Mouse (Mus musculus) neural tube, embryonic 13.5 days (tissue): ENCODE measurements around the gene Hspg2. TPM values are rescaled to one million over a fixed set of nuclear protein-coding genes. Genes with fewer than 3 reads are reported as not detected.

Source experiments
- ATAC-seq: fragments of 200-750 bp; cut with Nextera tagmentation; 2 replicates; pipeline ENCODE4 v1.8.0; 2017; ENCODE audit warnings: low read depth, mild to moderate bottlenecking, moderate TSS enrichment, moderate library complexity
- H3K27ac ChIP-seq: fragments of 300-500 bp; sonication (generic); replicated peaks from 2 replicates; pipeline ENCODE4 v1.5.1; 2015; ENCODE audit warnings: moderate library complexity, mild to moderate bottlenecking, inconsistent platforms
- H3K27me3 ChIP-seq: fragments of 300-500 bp; sonication (generic); 2 replicates; pipeline ENCODE4 v1.6.1; 2015; ENCODE audit warnings: mild to moderate bottlenecking, inconsistent platforms
- H3K36me3 ChIP-seq: fragments of 300-500 bp; sonication (generic); 2 replicates; pipeline ENCODE4 v1.6.1; 2015; ENCODE audit warnings: mild to moderate bottlenecking, inconsistent platforms
- H3K4me1 ChIP-seq: fragments of 300-500 bp; sonication (generic); replicated peaks from 2 replicates; pipeline ENCODE4 v1.6.1; 2015; ENCODE audit warnings: inconsistent platforms
- H3K4me2 ChIP-seq: fragments of 300-500 bp; sonication (generic); 2 replicates; pipeline ENCODE4 v1.6.1; 2015; ENCODE audit warnings: inconsistent platforms, mild to moderate bottlenecking, moderate library complexity
- H3K4me3 ChIP-seq: fragments of 300-500 bp; sonication (generic); 2 replicates; pipeline ENCODE4 v1.5.1; 2015; ENCODE audit warnings: mild to moderate bottlenecking, inconsistent platforms
- H3K9ac ChIP-seq: fragments of 300-500 bp; sonication (generic); 2 replicates; pipeline ENCODE4 v1.6.1; 2015; ENCODE audit warnings: moderate library complexity, mild to moderate bottlenecking, inconsistent platforms
- H3K9me3 ChIP-seq: fragments of 300-500 bp; sonication (generic); 2 replicates; pipeline ENCODE4 v1.6.1; 2016; ENCODE audit warnings: inconsistent platforms
- WGBS: fragments of 180-500 bp; shearing (Covaris S2); methylation state at CpG from one replicate; pipeline ENCODE4 v1.1.7; 2015; 5-methylcytosine and 5-hydroxymethylcytosine counted together
- polyA plus RNA-seq: library from polyadenylated mRNA; unstranded; fragments of >200 nt; fragmentation: Nextera tagmentation; extraction: Ambion mirVana; gene quantifications from 2 replicates; pipeline ENCODE4 v1.2.1, GENCODE M21; 2015

Hspg2 gene
- polyA plus RNA-seq, 1 experiment from 2014 or later = 8.6 TPM

GRCm38 (mm10) chr4:137593601-137594495 is 125.3 kb downstream of the Hspg2 start, which contains the start of gene Usp48:
Gene Usp48 (plus strand): TSS chr4:137593755.
- no peaks in the 10 kb centered on the region for H3K36me3 ChIP-seq
- H3K9ac ChIP-seq = peak within 1 kb of the TSS; percentile 94
- no peaks in the 10 kb centered on the region for H3K27me3 ChIP-seq
- no peaks in the 10 kb centered on the region for H3K9me3 ChIP-seq
- peak within 1 kb of the TSS; percentile 92 for H3K4me3 ChIP-seq
- peak within 1 kb of the TSS; percentile 99 for H3K27ac ChIP-seq
- ATAC-seq = peak; percentile 94
- WGBS = under 1% methylated on average over 91 of the region's 92 CpGs
- peaks cover 38% of the 10 kb centered on the region for H3K4me1 ChIP-seq
- peak within 1 kb of the TSS; percentile 87 for H3K4me2 ChIP-seq

GRCm38 (mm10) chr4:137594496-137595270 is 126.1 kb downstream of the Hspg2 start:
- peak; percentile 12; the same call in 1 of the 2 replicates for ATAC-seq
- H3K4me2 ChIP-seq = peak overlapping the region; percentile 87
- peak overlapping the region; percentile 99 for H3K27ac ChIP-seq
- WGBS = 5% methylated on average over 39 of the region's 40 CpGs
- H3K4me1 ChIP-seq = peaks cover 47% of the 10 kb centered on the region
- H3K36me3 ChIP-seq = no peaks in the 10 kb centered on the region
- peak overlapping the region; percentile 92 for H3K4me3 ChIP-seq
- H3K9ac ChIP-seq = peak overlapping the region; percentile 94
- H3K9me3 ChIP-seq = no peaks in the 10 kb centered on the region
- H3K27me3 ChIP-seq = no peaks in the 10 kb centered on the region

- H3K27me3 ChIP-seq = no peaks in the 10 kb centered on the region
- H3K4me2 ChIP-seq = no peak overlapping the region
- no peak for ATAC-seq
- H3K9ac ChIP-seq = no peak overlapping the region
- 95% methylated on average over 4 of the region's 4 CpGs for WGBS
- no peaks in the 10 kb centered on the region for H3K9me3 ChIP-seq
- peaks cover 56% of the 10 kb centered on the region for H3K4me1 ChIP-seq
- H3K36me3 ChIP-seq = no peaks in the 10 kb centered on the region
- no peak overlapping the region for H3K27ac ChIP-seq
- H3K4me3 ChIP-seq = no peak overlapping the region
Measured at GRCm38 (mm10) chr4:137597098-137597630, 128.6 kb downstream of the Hspg2 start.

- Histone ChIP-seq H3K9me3 (no peaks in the 10 kb centered on the region), H3K27me3 (no peaks in the 10 kb centered on the region), H3K4me3 (no peak overlapping the region), H3K36me3 (no peaks in the 10 kb centered on the region), H3K4me1 (peaks cover 66% of the 10 kb centered on the region), H3K27ac (no peak overlapping the region), H3K4me2 (no peak overlapping the region), H3K9ac (no peak overlapping the region)
- ATAC-seq = no peak
- 87% methylated on average over 5 of the region's 5 CpGs for WGBS
Measured at GRCm38 (mm10) chr4:137598577-137598976, 130.0 kb downstream of the Hspg2 start.

- Histone ChIP-seq H3K9ac (no peak overlapping the region), H3K4me2 (no peak overlapping the region), H3K36me3 (peaks cover 41% of the 10 kb centered on the region), H3K27ac (peak overlapping the region; percentile 38), H3K4me3 (no peak overlapping the region), H3K9me3 (no peaks in the 10 kb centered on the region), H3K27me3 (no peaks in the 10 kb centered on the region), H3K4me1 (peaks cover 33% of the 10 kb centered on the region)
- WGBS = 82% methylated on average over 11 of the region's 11 CpGs
- no peak for ATAC-seq
Measured at GRCm38 (mm10) chr4:137603449-137604171, 135.0 kb downstream of the Hspg2 start.

GRCm38 (mm10) chr4:137607023-137607422 is 138.5 kb downstream of the Hspg2 start:
- Histone ChIP-seq H3K9me3 (no peaks in the 10 kb centered on the region), H3K4me2 (no peak overlapping the region), H3K4me3 (no peak overlapping the region), H3K4me1 (peaks cover 13% of the 10 kb centered on the region), H3K27me3 (no peaks in the 10 kb centered on the region), H3K27ac (no peak overlapping the region), H3K36me3 (peaks cover 74% of the 10 kb centered on the region), H3K9ac (no peak overlapping the region)
- no peak for ATAC-seq
- 97% methylated on average over 2 of the region's 2 CpGs for whole genome bisulfite sequencing

GRCm38 (mm10) chr4:137609281-137609680 is 140.7 kb downstream of the Hspg2 start:
- H3K36me3 ChIP-seq = peaks cover 97% of the 10 kb centered on the region
- no peak for ATAC-seq
- H3K27ac ChIP-seq = no peak overlapping the region
- no peak overlapping the region for H3K4me3 ChIP-seq
- no peaks in the 10 kb centered on the region for H3K27me3 ChIP-seq
- no peaks in the 10 kb centered on the region for H3K9me3 ChIP-seq
- WGBS = 88% methylated on average over 7 of the region's 7 CpGs
- H3K4me2 ChIP-seq = no peak overlapping the region
- H3K4me1 ChIP-seq = no peaks in the 10 kb centered on the region
- H3K9ac ChIP-seq = no peak overlapping the region

GRCm38 (mm10) chr4:137609702-137610101 is 141.1 kb downstream of the Hspg2 start:
- 94% methylated on average over 7 of the region's 7 CpGs for WGBS
- Histone ChIP-seq H3K9ac (no peak overlapping the region), H3K9me3 (no peaks in the 10 kb centered on the region), H3K36me3 (peaks cover 97% of the 10 kb centered on the region), H3K27ac (no peak overlapping the region), H3K4me3 (no peak overlapping the region), H3K4me1 (no peaks in the 10 kb centered on the region), H3K4me2 (no peak overlapping the region), H3K27me3 (no peaks in the 10 kb centered on the region)
- ATAC-seq = no peak

- Histone ChIP-seq H3K4me1 (no peaks in the 10 kb centered on the region), H3K27me3 (no peaks in the 10 kb centered on the region), H3K9ac (no peak overlapping the region), H3K36me3 (peaks cover 96% of the 10 kb centered on the region), H3K4me3 (no peak overlapping the region), H3K9me3 (no peaks in the 10 kb centered on the region), H3K27ac (no peak overlapping the region), H3K4me2 (no peak overlapping the region)
- WGBS = 80% methylated on average over 15 of the region's 15 CpGs
- ATAC-seq = no peak
Measured at GRCm38 (mm10) chr4:137610256-137610655, 141.7 kb downstream of the Hspg2 start.
